Mouse (Mus musculus) neutrophil, adult 83 days (primary cell): ENCODE data around the gene Plch1. TPM values are rescaled to one million over a fixed set of nuclear protein-coding genes. Genes with fewer than 3 reads are reported as not detected.

Source experiments
- total RNA-seq, 2 experiments: library from RNA; stranded (reverse); gene quantifications; one replicate each; pipeline ENCODE4 v1.2.4; 2023

The Plch1 gene
- under 1 TPM in 1 of 2 experiments, not detected in 1; 0.11 TPM for total RNA-seq

GRCm38 (mm10) chr3:63899309-63899695 lies at the start of gene Plch1:
Gene Plch1 (minus strand): TSS chr3:63899472.

GRCm38 (mm10) chr3:63928878-63929859 lies 29.9 kb upstream of the Plch1 start, which contains the start of gene E130311K13Rik:
Gene E130311K13Rik (minus strand): TSS chr3:63929472.

Other genes with a start within 250 kb of the Plch1 start
- under 1 TPM; 0.75 to 0.82 TPM for gene E130311K13Rik, start 30.0 kb upstream of the Plch1 start, total RNA-seq
- gene Slc33a1, start 65.3 kb upstream of the Plch1 start, total RNA-seq, result 10 to 100 TPM in 1 of 2 experiments, 1 to 10 TPM in 1; 9.3 to 11.0 TPM
- gene Gmps, start 76.6 kb upstream of the Plch1 start, total RNA-seq, result 10 to 100 TPM; 10.4 to 11.2 TPM
- not detected for gene Vmn2r1, start 182.1 kb upstream of the Plch1 start, total RNA-seq
- gene Vmn2r2, start 242.5 kb upstream of the Plch1 start, total RNA-seq, result not detected